Mouse (Mus musculus): ENCODE data around the gene Kat2a. TPM values are rescaled to one million over a fixed set of nuclear protein-coding genes. Genes with fewer than 3 reads are reported as not detected.

Kat2a gene
- polyA plus RNA-seq, 1 experiment from 2014 or later = 11.8 TPM

- H3K27me3 ChIP-seq (replicated peaks; ENCODE audit: control insufficient read depth, insufficient read depth, low read length) = peaks cover 32% of the 10 kb centered on the region
- H3K4me1 ChIP-seq (replicated peaks; ENCODE audit: control insufficient read depth, insufficient read depth, low read length) = no peaks in the 10 kb centered on the region; the same call in 1 of the 2 replicates
- no peaks in the 10 kb centered on the region for H3K36me3 ChIP-seq (ENCODE audit: control insufficient read depth, insufficient read depth)
- H3K4me3 ChIP-seq (ENCODE audit: low read depth, low read length) = no peak overlapping the region
- 67% methylated on average over 6 of the region's 6 CpGs for WGBS
- no peak overlapping the region for H3K4me2 ChIP-seq (replicated peaks; ENCODE audit: low read depth)
- TF ChIP-seq CTCF (IDR thresholded peaks at IDR 0.05; ENCODE audit: low read depth) = no peak
- H3K9me3 ChIP-seq (ENCODE audit: control insufficient read depth) = no peaks in the 10 kb centered on the region
- H3K27ac ChIP-seq (ENCODE audit: low read depth, low read length) = no peak overlapping the region
- H3K9ac ChIP-seq (ENCODE audit: low read depth, low read length) = no peak overlapping the region
- ATAC-seq = no peak
Observed at GRCm38 (mm10) chr11:100756476-100756875, 44.2 kb upstream of the Kat2a start.

DNA sequence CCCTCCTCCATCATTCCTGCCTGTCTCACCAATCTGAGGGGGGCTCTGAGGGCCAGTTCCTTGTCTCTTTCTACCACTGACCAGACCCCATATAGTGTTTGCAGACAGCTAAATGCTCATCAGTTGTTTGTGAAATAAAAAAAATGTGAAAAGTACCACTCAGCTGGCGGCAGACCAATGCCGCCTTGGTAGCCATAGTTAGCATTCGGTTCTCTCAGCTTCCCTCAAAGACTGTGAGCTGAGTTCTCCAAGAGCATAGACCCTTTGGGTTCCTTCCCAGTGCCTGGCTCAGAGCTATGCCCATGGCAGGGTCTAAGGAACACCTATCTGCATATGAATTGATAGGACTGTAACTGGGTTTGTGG, 42.4 kb upstream of the Kat2a start:
- Histone ChIP-seq H3K9me3 (ENCODE audit: control insufficient read depth) (no peaks in the 10 kb centered on the region), H3K9ac (ENCODE audit: low read depth, low read length) (no peak overlapping the region), H3K4me3 (ENCODE audit: low read depth, low read length) (no peak overlapping the region), H3K4me1 (replicated peaks; ENCODE audit: control insufficient read depth, insufficient read depth, low read length) (no peaks in the 10 kb centered on the region; the same call in 1 of the 2 replicates), H3K27me3 (replicated peaks; ENCODE audit: control insufficient read depth, insufficient read depth, low read length) (peaks cover 29% of the 10 kb centered on the region), H3K36me3 (ENCODE audit: control insufficient read depth, insufficient read depth) (no peaks in the 10 kb centered on the region), H3K4me2 (replicated peaks; ENCODE audit: low read depth) (no peak overlapping the region), H3K27ac (ENCODE audit: low read depth, low read length) (no peak overlapping the region)
- ATAC-seq = no peak
- TF ChIP-seq CTCF (IDR thresholded peaks at IDR 0.05; ENCODE audit: low read depth) = no peak
- 89% methylated on average over 3 of the region's 3 CpGs for WGBS

- no peak overlapping the region for H3K4me3 ChIP-seq (ENCODE audit: low read depth, low read length)
- 76% methylated on average over 11 of the region's 12 CpGs for WGBS
Observed at GRCm38 (mm10) chr11:100754021-100754692, 41.9 kb upstream of the Kat2a start.

GRCm38 (mm10) chr11:100752294-100752693, 40.0 kb upstream of the Kat2a start:
- no peak overlapping the region for H3K4me2 ChIP-seq (replicated peaks; ENCODE audit: low read depth)
- ATAC-seq = no peak
- no peak overlapping the region for H3K27ac ChIP-seq (ENCODE audit: low read depth, low read length)
- H3K27me3 ChIP-seq (replicated peaks; ENCODE audit: control insufficient read depth, insufficient read depth, low read length) = peaks cover 20% of the 10 kb centered on the region; the same call in 1 of the 2 replicates
- no peak overlapping the region for H3K4me3 ChIP-seq (ENCODE audit: low read depth, low read length)
- no peaks in the 10 kb centered on the region for H3K4me1 ChIP-seq (replicated peaks; ENCODE audit: control insufficient read depth, insufficient read depth, low read length)
- no peaks in the 10 kb centered on the region for H3K9me3 ChIP-seq (ENCODE audit: control insufficient read depth)
- 30% methylated on average over 10 of the region's 10 CpGs for WGBS
- H3K36me3 ChIP-seq (ENCODE audit: control insufficient read depth, insufficient read depth) = no peaks in the 10 kb centered on the region
- TF ChIP-seq CTCF (IDR thresholded peaks at IDR 0.05; ENCODE audit: low read depth) = no peak
- H3K9ac ChIP-seq (ENCODE audit: low read depth, low read length) = no peak overlapping the region

More at GRCm38 (mm10) chr11:100754021-100754692, 41.9 kb upstream of the Kat2a start:
- Histone ChIP-seq H3K4me2 (replicated peaks; ENCODE audit: low read depth) (no peak overlapping the region), H3K27me3 (replicated peaks; ENCODE audit: control insufficient read depth, insufficient read depth, low read length) (peaks cover 28% of the 10 kb centered on the region), H3K4me1 (replicated peaks; ENCODE audit: control insufficient read depth, insufficient read depth, low read length) (no peaks in the 10 kb centered on the region), H3K36me3 (ENCODE audit: control insufficient read depth, insufficient read depth) (no peaks in the 10 kb centered on the region), H3K9me3 (ENCODE audit: control insufficient read depth) (no peaks in the 10 kb centered on the region), H3K27ac (ENCODE audit: low read depth, low read length) (no peak overlapping the region), H3K9ac (ENCODE audit: low read depth, low read length) (no peak overlapping the region)
- no peak for TF ChIP-seq CTCF (IDR thresholded peaks at IDR 0.05; ENCODE audit: low read depth)
- no peak for ATAC-seq

GRCm38 (mm10) chr11:100750127-100750526, 37.9 kb upstream of the Kat2a start:
- WGBS = 88% methylated on average over 16 of the region's 16 CpGs
- peaks cover 15% of the 10 kb centered on the region; the same call in 1 of the 2 replicates for H3K27me3 ChIP-seq (replicated peaks; ENCODE audit: control insufficient read depth, insufficient read depth, low read length)
- H3K4me3 ChIP-seq (ENCODE audit: low read depth, low read length) = no peak overlapping the region
- H3K4me1 ChIP-seq (replicated peaks; ENCODE audit: control insufficient read depth, insufficient read depth, low read length) = no peaks in the 10 kb centered on the region
- H3K27ac ChIP-seq (ENCODE audit: low read depth, low read length) = no peak overlapping the region
- no peak overlapping the region for H3K4me2 ChIP-seq (replicated peaks; ENCODE audit: low read depth)
- no peaks in the 10 kb centered on the region for H3K36me3 ChIP-seq (ENCODE audit: control insufficient read depth, insufficient read depth)
- no peak overlapping the region for H3K9ac ChIP-seq (ENCODE audit: low read depth, low read length)
- no peak for TF ChIP-seq CTCF (IDR thresholded peaks at IDR 0.05; ENCODE audit: low read depth)
- H3K9me3 ChIP-seq (ENCODE audit: control insufficient read depth) = no peaks in the 10 kb centered on the region
- ATAC-seq = no peak

DNA sequence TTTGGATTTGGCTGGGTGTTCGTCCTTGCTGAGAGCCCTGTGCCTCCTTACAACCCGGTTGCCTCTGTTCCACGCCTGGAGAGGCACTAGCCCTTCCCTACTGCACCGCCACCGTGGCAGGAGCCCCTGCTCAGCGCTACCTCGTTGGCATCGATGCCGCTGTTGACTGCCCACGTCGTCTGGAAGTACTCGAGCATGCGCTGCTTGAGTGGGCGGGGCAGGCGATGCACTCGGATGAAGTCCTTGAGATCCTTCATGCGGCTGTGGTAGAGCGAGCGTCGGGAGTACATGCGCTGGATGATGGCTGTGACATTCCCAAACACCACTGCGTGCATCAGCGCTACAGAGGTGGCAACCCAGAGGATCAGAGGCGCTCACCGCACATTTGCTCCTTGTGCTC, 37.2 kb upstream of the Kat2a start:
- Histone ChIP-seq H3K9ac (ENCODE audit: low read depth, low read length) (no peak overlapping the region), H3K4me2 (replicated peaks; ENCODE audit: low read depth) (no peak overlapping the region), H3K9me3 (ENCODE audit: control insufficient read depth) (no peaks in the 10 kb centered on the region), H3K36me3 (ENCODE audit: control insufficient read depth, insufficient read depth) (no peaks in the 10 kb centered on the region), H3K27me3 (replicated peaks; ENCODE audit: control insufficient read depth, insufficient read depth, low read length) (peaks cover 15% of the 10 kb centered on the region; the same call in 1 of the 2 replicates), H3K27ac (ENCODE audit: low read depth, low read length) (no peak overlapping the region), H3K4me1 (replicated peaks; ENCODE audit: control insufficient read depth, insufficient read depth, low read length) (no peaks in the 10 kb centered on the region), H3K4me3 (ENCODE audit: low read depth, low read length) (no peak overlapping the region)
- ATAC-seq = no peak
- 28% methylated on average over 25 of the region's 25 CpGs for WGBS
- no peak for TF ChIP-seq CTCF (IDR thresholded peaks at IDR 0.05; ENCODE audit: low read depth)

Measured in intestine, postnatal 0 days (tissue).